Mouse (Mus musculus): Measurements from ENCODE around the gene Mrps27. TPM values are rescaled to one million over a fixed set of nuclear protein-coding genes. Genes with fewer than 3 reads are reported as not detected.
A peak's percentile ranks its signal among the peaks of the same experiment; 100 is the strongest.
"Not testable (repeated sequence)": the region's sequence is repeated elsewhere in the genome, so short reads cannot be mapped to it uniquely, and the experiment has no call there.

The Mrps27 gene
- polyA plus RNA-seq, 1 experiment from 2014 or later, result 79.9 TPM

DNA sequence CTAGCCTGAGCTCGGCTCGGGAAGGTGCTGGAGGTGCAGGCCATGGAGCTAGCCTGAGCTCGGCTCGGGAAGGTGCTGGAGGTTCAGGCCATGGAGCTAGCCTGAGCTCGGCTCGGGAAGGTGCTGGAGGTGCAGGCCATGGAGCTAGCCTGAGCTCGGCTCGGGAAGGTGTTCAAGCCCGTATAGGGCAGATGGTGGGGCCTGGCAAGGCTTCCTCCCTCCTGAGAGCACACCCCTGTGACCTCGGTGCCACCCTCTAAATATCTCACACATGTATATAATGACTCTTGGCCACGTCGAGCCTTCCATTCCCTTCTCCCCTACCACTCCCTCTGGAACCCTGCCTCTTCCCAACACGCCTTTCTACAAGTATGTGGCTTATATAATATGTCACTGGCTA lies 21.7 kb upstream of the Mrps27 start:
- WGBS, result 94% methylated on average over 13 of the region's 13 CpGs
- not testable (repeated sequence) for H3K27me3 ChIP-seq (ENCODE audit: low read depth, poor library complexity, severe bottlenecking); H3K9me3 ChIP-seq (replicated peaks); DNase-seq (ENCODE audit: low spot score); H3K27ac ChIP-seq (replicated peaks); H3K4me3 ChIP-seq; H3K4me1 ChIP-seq
- peaks cover 81% of the 10 kb centered on the region for H3K36me3 ChIP-seq

DNA sequence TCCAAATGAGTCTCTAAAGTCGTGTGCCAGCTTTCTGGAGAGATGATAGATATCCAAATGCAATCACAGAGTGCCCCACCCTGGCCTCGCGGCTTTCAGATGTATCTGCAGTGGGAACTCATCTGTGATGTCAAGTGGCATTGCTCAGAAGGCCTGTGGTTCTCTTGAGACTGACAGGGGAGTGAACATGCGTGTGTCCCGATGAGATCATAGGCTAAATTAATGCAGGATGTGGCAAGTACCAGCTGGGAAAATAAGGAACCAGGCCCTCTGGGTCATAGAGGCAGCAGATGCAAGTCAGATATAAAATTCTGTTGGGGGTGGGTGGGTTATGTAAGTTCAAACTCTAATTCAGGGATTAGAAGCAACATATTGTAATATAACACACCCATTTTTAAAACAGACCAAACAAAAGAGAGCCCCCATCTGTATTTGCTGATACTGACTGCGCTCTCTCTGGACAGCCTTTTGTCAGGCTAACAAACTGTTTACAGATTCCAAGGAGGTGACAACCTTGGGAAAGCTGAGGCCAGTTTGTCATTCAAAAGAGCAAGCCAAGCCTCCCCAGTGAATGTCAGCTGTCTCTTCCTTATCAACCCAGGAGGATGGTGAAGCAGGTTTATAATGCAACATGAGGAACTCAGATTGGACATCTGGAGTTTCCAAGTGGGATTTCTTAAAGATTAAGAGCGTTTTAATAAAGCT lies 20.8 kb upstream of the Mrps27 start:
- no peaks in the 10 kb centered on the region for H3K4me1 ChIP-seq
- no peaks in the 10 kb centered on the region for H3K9me3 ChIP-seq (replicated peaks)
- H3K4me3 ChIP-seq, result no peak overlapping the region
- no peaks in the 10 kb centered on the region for H3K27me3 ChIP-seq (ENCODE audit: low read depth, poor library complexity, severe bottlenecking)
- WGBS, result 88% methylated on average over 7 of the region's 7 CpGs
- H3K27ac ChIP-seq (replicated peaks), result no peak overlapping the region
- no peak for DNase-seq (ENCODE audit: low spot score)
- peaks cover 90% of the 10 kb centered on the region for H3K36me3 ChIP-seq

DNA sequence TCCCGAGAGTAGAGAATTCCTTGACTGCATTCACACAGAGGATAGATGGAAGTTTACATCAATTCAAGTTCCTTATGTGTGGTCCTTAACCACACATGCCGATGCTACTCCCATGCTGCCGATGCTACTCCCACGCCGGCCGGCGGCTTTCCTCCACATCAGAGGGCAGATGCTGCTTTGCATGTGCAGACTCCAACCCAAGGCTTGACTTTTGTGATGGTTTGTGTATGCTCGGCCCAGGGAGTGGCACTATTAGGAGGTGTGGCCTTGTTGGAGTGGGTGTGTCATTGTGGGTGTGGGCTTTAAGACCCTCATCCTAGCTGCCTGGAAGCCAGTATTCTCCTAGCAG lies 20.3 kb upstream of the Mrps27 start:
- not testable (repeated sequence) for H3K4me3 ChIP-seq; DNase-seq (ENCODE audit: low spot score); H3K27me3 ChIP-seq (ENCODE audit: low read depth, poor library complexity, severe bottlenecking); H3K9me3 ChIP-seq (replicated peaks); H3K27ac ChIP-seq (replicated peaks); H3K4me1 ChIP-seq
- 94% methylated on average over 8 of the region's 8 CpGs for WGBS
- H3K36me3 ChIP-seq, result peaks cover 91% of the 10 kb centered on the region

DNA sequence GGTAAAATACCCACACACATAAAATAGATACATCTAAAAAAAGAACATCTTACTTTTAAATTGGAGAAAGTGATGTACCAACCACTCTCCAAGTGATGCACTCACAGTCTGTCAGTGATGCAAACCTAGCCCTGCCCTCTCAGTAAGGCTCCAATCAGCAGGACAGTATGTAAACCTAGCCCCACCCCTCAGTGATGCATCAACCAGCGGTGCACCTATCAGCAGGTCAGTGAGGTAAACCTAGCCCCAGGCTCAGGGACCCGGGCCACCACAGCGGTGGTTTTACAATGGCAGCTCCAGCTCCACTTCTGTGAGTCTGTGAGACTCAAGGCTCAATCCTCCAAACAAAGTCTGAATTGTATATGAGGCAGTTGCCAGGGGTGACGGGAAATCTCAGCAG lies 13.3 kb upstream of the Mrps27 start:
- H3K4me3 ChIP-seq, result no peak overlapping the region
- peaks cover 95% of the 10 kb centered on the region for H3K36me3 ChIP-seq
- no peak overlapping the region for H3K27ac ChIP-seq (replicated peaks)
- H3K27me3 ChIP-seq (ENCODE audit: low read depth, poor library complexity, severe bottlenecking), result no peaks in the 10 kb centered on the region
- WGBS, result 69% methylated on average over 4 of the region's 4 CpGs
- no peaks in the 10 kb centered on the region for H3K9me3 ChIP-seq (replicated peaks)
- DNase-seq (ENCODE audit: low spot score), result no peak
- no peaks in the 10 kb centered on the region for H3K4me1 ChIP-seq

GRCm38 (mm10) chr13:99337510-99337909 lies 7.1 kb upstream of the Mrps27 start:
- DNase-seq (ENCODE audit: low spot score), result no peak
- H3K4me3 ChIP-seq, result no peak overlapping the region
- H3K27ac ChIP-seq (replicated peaks), result no peak overlapping the region
- H3K36me3 ChIP-seq, result peaks cover 96% of the 10 kb centered on the region
- H3K27me3 ChIP-seq (ENCODE audit: low read depth, poor library complexity, severe bottlenecking), result no peaks in the 10 kb centered on the region
- no peaks in the 10 kb centered on the region for H3K4me1 ChIP-seq
- 89% methylated on average over 6 of the region's 6 CpGs for WGBS
- H3K9me3 ChIP-seq (replicated peaks), result no peaks in the 10 kb centered on the region

DNA sequence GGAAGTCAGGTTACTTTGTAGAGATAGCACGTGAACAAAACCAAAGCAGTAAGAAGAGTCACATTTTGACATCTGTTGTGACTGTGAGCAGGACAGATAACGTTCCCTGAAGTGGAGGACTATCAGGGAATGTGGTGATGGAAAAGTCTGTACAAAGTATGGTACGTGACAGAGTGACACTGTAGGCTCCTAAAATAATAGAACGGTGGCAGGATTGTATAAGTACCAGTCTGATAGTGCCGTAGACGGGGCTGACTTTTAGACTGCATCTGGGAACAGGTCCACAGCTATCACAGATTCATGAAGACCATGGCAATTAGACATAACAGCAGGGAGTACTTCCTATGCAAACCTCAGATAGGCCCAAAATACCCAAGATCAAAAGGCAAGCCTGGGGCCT lies 3.1 kb upstream of the Mrps27 start:
- H3K27ac ChIP-seq (replicated peaks), result no peak overlapping the region
- DNase-seq (ENCODE audit: low spot score), result no peak
- H3K36me3 ChIP-seq, result peaks cover 65% of the 10 kb centered on the region
- WGBS, result 97% methylated on average over 6 of the region's 6 CpGs
- no peaks in the 10 kb centered on the region for H3K27me3 ChIP-seq (ENCODE audit: low read depth, poor library complexity, severe bottlenecking)
- no peak overlapping the region for H3K4me3 ChIP-seq
- H3K9me3 ChIP-seq (replicated peaks), result no peaks in the 10 kb centered on the region
- H3K4me1 ChIP-seq, result peaks cover 20% of the 10 kb centered on the region

DNA sequence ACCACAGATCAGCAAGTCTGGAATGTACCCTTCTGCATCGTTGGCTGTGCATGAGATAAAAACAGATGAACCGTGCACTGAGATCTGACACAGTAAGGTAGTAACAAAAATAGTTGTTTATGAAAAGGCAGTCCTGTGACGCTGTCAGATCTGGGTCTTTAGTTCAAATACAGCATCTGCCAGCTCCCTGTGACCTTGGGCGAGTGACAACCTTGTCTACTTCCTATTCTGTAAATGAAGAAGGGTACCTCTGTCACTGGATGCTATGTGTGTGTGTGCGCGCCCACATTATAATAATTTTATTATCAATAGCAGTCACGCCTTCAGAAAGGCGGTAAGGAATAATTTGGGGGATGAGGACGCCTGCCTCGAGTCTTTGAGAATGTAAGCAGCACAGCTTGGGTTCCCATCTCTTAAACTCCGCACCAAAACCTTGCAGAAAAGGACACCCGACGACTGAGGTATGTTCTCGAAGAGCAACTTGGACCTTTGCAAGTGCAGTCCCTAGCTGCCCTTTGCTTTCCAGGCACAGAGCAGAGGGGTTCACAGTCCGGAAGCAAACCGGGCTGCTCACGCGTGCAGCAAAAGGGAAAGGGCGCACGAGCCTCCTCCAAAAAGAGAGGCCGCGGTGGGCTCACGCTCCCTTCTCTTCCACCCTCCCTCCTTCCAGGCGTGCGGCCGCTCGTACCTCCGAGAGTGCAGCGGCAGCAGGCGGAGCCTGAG lies 549 bp upstream of the Mrps27 start:
- DNase-seq (ENCODE audit: low spot score), result no peak
- Histone ChIP-seq H3K9me3 (replicated peaks) (no peaks in the 10 kb centered on the region), H3K27ac (replicated peaks) (peak overlapping the region; percentile 95), H3K36me3 (peaks cover 62% of the 10 kb centered on the region), H3K27me3 (ENCODE audit: low read depth, poor library complexity, severe bottlenecking) (no peaks in the 10 kb centered on the region), H3K4me3 (peak overlapping the region; percentile 90), H3K4me1 (peaks cover 20% of the 10 kb centered on the region)
- WGBS, result 3% methylated on average over 30 of the region's 30 CpGs

- Histone ChIP-seq H3K27me3 (ENCODE audit: low read depth, poor library complexity, severe bottlenecking) (no peaks in the 10 kb centered on the region), H3K36me3 (peaks cover 51% of the 10 kb centered on the region), H3K9me3 (replicated peaks) (no peaks in the 10 kb centered on the region), H3K4me1 (peaks cover 18% of the 10 kb centered on the region), H3K4me3 (no peak overlapping the region), H3K27ac (replicated peaks) (no peak overlapping the region)
- 90% methylated on average over 6 of the region's 6 CpGs for WGBS
- DNase-seq (ENCODE audit: low spot score), result no peak
These were observed 5.4 kb downstream of the Mrps27 start for GRCm38 (mm10) chr13:99350009-99350408.

DNA sequence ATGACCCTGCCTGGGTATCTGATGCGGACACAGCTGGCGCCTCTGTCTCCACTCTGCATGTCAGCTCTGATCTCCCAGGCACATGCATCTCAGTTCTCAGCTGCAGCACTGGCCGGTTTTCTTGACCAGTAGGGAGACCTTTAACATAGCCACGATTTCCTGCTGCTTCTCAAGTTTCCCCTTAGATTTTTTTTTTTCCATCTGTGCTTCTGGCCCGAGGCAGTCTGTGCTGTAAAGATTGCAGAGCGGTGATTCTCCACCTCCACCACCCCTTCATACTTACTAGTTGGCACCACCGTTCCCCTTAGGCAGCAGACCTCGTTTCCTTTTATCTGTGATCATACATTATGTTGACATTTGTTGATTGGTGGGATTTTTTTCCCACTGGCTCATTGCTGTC lies 6.6 kb downstream of the Mrps27 start:
- Histone ChIP-seq H3K27me3 (ENCODE audit: low read depth, poor library complexity, severe bottlenecking) (no peaks in the 10 kb centered on the region), H3K27ac (replicated peaks) (no peak overlapping the region), H3K36me3 (peaks cover 60% of the 10 kb centered on the region), H3K4me1 (peaks cover 8% of the 10 kb centered on the region), H3K9me3 (replicated peaks) (no peaks in the 10 kb centered on the region), H3K4me3 (no peak overlapping the region)
- no peak for DNase-seq (ENCODE audit: low spot score)
- WGBS, result 90% methylated on average over 8 of the region's 8 CpGs

- H3K27ac ChIP-seq (replicated peaks), result no peak overlapping the region
- H3K4me1 ChIP-seq, result peaks cover 8% of the 10 kb centered on the region
- peaks cover 60% of the 10 kb centered on the region for H3K36me3 ChIP-seq
- H3K9me3 ChIP-seq (replicated peaks), result no peaks in the 10 kb centered on the region
- no peaks in the 10 kb centered on the region for H3K27me3 ChIP-seq (ENCODE audit: low read depth, poor library complexity, severe bottlenecking)
- WGBS, result 80% methylated on average over 3 of the region's 3 CpGs
- H3K4me3 ChIP-seq, result no peak overlapping the region
- DNase-seq (ENCODE audit: low spot score), result no peak
These were observed 7.0 kb downstream of the Mrps27 start for GRCm38 (mm10) chr13:99351596-99351995.

- Histone ChIP-seq H3K27ac (replicated peaks) (peak overlapping the region; percentile 91), H3K4me3 (peak overlapping the region; percentile 59), H3K4me1 (peaks cover 8% of the 10 kb centered on the region), H3K9me3 (replicated peaks) (no peaks in the 10 kb centered on the region), H3K36me3 (peaks cover 49% of the 10 kb centered on the region), H3K27me3 (ENCODE audit: low read depth, poor library complexity, severe bottlenecking) (no peaks in the 10 kb centered on the region)
- peak; percentile 95 for DNase-seq (ENCODE audit: low spot score)
- WGBS, result 13% methylated on average over 28 of the region's 28 CpGs
These were observed 8.3 kb downstream of the Mrps27 start for GRCm38 (mm10) chr13:99352758-99353489.

DNA sequence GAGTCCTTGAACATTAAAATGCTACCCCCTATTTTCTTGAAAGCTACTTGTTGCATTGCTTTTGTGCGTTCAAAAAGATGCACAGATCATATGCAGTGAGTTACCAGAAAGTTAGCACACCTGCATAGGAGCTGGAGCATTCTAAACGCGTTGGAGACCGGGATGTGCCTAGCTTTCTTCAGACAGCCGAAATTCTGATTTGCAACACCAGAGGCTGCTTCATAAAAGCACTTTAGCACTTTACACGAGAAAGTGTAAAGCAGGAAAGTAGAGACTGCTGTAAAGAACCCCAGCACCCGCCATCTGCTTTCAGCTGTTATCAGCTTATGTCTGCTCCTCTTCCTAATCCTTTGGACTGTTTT lies 8.9 kb downstream of the Mrps27 start:
- no peaks in the 10 kb centered on the region for H3K27me3 ChIP-seq (ENCODE audit: low read depth, poor library complexity, severe bottlenecking)
- H3K36me3 ChIP-seq, result peaks cover 47% of the 10 kb centered on the region
- peak overlapping the region; percentile 91 for H3K27ac ChIP-seq (replicated peaks)
- 28% methylated on average over 7 of the region's 7 CpGs for WGBS
- peak overlapping the region; percentile 59 for H3K4me3 ChIP-seq
- peaks cover 8% of the 10 kb centered on the region for H3K4me1 ChIP-seq
- DNase-seq (ENCODE audit: low spot score), result no peak
- no peaks in the 10 kb centered on the region for H3K9me3 ChIP-seq (replicated peaks)

DNA sequence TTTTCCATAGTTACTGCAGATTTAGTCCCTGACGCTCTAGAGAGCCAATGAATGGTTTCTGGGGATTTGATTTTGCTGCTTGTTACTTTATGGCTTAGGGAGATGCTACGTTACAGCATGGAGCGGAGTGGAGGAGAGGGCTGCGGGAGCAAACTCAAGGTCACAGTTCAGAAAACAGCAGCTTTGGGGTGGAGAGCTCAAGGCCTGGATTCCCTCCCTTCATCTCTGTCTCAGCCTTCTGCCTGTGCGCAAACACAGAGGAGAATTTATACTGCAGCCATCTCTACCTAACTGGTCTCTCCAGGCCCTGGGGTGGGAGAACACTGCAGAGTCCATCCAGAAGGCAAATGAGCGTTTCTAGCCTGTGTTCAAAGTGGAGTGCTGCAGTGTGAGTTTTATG lies 10.5 kb downstream of the Mrps27 start:
- Histone ChIP-seq H3K36me3 (peaks cover 44% of the 10 kb centered on the region), H3K4me1 (peaks cover 8% of the 10 kb centered on the region), H3K9me3 (replicated peaks) (no peaks in the 10 kb centered on the region), H3K27ac (replicated peaks) (peak overlapping the region; percentile 49; the same call in 1 of the 2 replicates), H3K4me3 (no peak overlapping the region), H3K27me3 (ENCODE audit: low read depth, poor library complexity, severe bottlenecking) (no peaks in the 10 kb centered on the region)
- WGBS, result 90% methylated on average over 6 of the region's 6 CpGs
- DNase-seq (ENCODE audit: low spot score), result no peak

Data from midbrain, embryonic 10.5 days (tissue).